Mouse (Mus musculus) embryonic fibroblast, embryonic 13.5 days (primary cell): ENCODE measurements around the gene Acot12.

Experiments
- CTCF ChIP-seq: IDR thresholded peaks from 2 replicates; pipeline ENCODE4 v1.5.1; 2011; ENCODE audit warnings: mild to moderate bottlenecking, control low read depth, low read length, moderate library complexity, borderline replicate concordance; ENCODE audit not compliant: insufficient read depth
- POLR2A ChIP-seq: IDR thresholded peaks from 2 replicates; pipeline ENCODE4 v1.6.1; 2011; ENCODE audit warnings: low read depth, mild to moderate bottlenecking, control low read depth, low read length, moderate library complexity

- no peak for TF ChIP-seq CTCF
- no peak for TF ChIP-seq POLR2A
Observed at GRCm38 (mm10) chr13:91748401-91748800, 7.1 kb downstream of the Acot12 start.
